Mouse (Mus musculus) kidney, adult 2 months (tissue): ENCODE data around the gene Scpep1. TPM values are rescaled to one million over a fixed set of nuclear protein-coding genes. Genes with fewer than 3 reads are reported as not detected.

Experiments
- DNase-seq: peaks from one replicate; pipeline ENCODE4 v3.0.0; 2021
- H3K27ac ChIP-seq: fragments of 200-500 bp; 2 replicates; pipeline ENCODE4 v1.5.1; 2012; ENCODE audit warnings: low read depth, low read length, control low read depth, inconsistent platforms; ENCODE audit not compliant: insufficient read depth
- H3K27me3 ChIP-seq: fragments of 200-500 bp; replicated peaks from 2 replicates; pipeline ENCODE4 v1.6.1; 2012; ENCODE audit warnings: mild to moderate bottlenecking, moderate library complexity, low read length, inconsistent platforms; ENCODE audit not compliant: control insufficient read depth, insufficient read depth
- H3K36me3 ChIP-seq: fragments of 200-500 bp; 2 replicates; pipeline ENCODE4 v1.6.1; 2012; ENCODE audit warnings: mild to moderate bottlenecking, moderate library complexity, low read length, inconsistent platforms; ENCODE audit not compliant: control insufficient read depth, insufficient read depth
- H3K4me1 ChIP-seq: fragments of 200-500 bp; 2 replicates; pipeline ENCODE4 v1.6.1; 2011; ENCODE audit warnings: low read length; ENCODE audit not compliant: control insufficient read depth, insufficient read depth
- H3K4me3 ChIP-seq: fragments of 200-500 bp; 2 replicates; pipeline ENCODE4 v1.5.1; 2011; ENCODE audit warnings: mild to moderate bottlenecking, low read depth, low read length, control low read depth; ENCODE audit not compliant: insufficient read depth
- CTCF ChIP-seq: fragments of 200-500 bp; conservative IDR thresholded peaks from 2 replicates; pipeline ENCODE4 v1.5.1; 2011; ENCODE audit warnings: low read depth, mild to moderate bottlenecking, control low read depth, low read length, moderate library complexity, mixed read lengths; ENCODE audit not compliant: insufficient read depth, insufficient read length
- POLR2A ChIP-seq: fragments of 200-500 bp; IDR thresholded peaks from one replicate; pipeline ENCODE4 v1.6.1; 2011; ENCODE audit warnings: low read depth, low read length, control low read depth
- WGBS: fragments of 180-500 bp; shearing (Covaris S2); methylation state at CpG from one replicate; pipeline ENCODE4 v1.1.7; 2018; 5-methylcytosine and 5-hydroxymethylcytosine counted together
- polyA plus RNA-seq: library from polyadenylated mRNA; depleted of rRNA; stranded (reverse); fragments of >200 nt; gene quantifications from 2 replicates; pipeline ENCODE4 v1.2.3, GENCODE M21; 2012

Gene Scpep1
- polyA plus RNA-seq, 1 experiment: 74.1 TPM

DNA sequence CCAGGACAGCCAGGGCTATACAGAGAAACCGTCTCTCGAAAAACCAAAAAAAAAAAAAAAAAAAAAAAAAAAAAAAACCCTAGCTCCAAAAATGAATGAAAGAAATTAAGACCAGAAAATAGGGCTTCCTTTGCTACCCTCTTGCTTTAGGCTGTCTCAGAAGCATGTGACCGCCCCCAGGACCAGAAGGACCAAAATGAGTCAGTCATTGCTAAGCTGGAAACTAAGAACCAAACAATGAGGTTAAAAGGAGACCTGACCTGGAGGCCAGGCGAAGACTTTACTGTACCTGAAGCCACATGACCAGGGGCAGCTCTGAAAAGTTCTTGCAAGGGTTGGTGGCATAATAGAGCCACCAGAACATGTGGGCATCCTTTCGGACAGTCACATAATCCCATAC lies 3.1 kb downstream of the Scpep1 start:
- DNase-seq: no peak
- Histone ChIP-seq H3K27me3 (no peaks in the 10 kb centered on the region), H3K4me1 (peaks cover 3% of the 10 kb centered on the region; the same call in 1 of the 2 replicates), H3K36me3 (no peaks in the 10 kb centered on the region; the same call in 1 of the 2 replicates), H3K27ac (no peak overlapping the region), H3K4me3 (no peak overlapping the region)
- TF ChIP-seq CTCF: no peak
- TF ChIP-seq POLR2A: no peak
- WGBS: 85% methylated on average over 5 of the region's 5 CpGs

DNA sequence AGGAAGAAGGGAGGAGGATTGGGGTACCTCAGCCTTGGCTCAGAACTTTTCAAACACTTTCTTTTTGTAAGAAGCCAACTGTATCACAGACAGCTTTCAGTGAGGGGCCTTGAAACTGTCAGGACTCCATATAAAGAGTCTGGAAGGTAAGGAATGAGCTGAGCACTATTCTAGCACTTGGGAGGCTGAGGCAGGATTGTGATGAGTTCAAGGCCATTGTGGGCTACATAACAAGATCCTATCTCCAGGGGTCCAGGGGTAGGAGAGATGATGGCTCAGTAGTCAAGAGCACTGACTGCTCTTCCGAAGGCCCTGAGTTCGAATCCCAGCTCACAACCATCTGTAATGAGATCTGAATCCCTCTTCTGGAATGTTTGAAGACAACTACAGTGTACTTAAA lies 3.7 kb downstream of the Scpep1 start:
- peaks cover 3% of the 10 kb centered on the region; the same call in 1 of the 2 replicates for H3K4me1 ChIP-seq
- no peak overlapping the region for H3K4me3 ChIP-seq
- no peaks in the 10 kb centered on the region for H3K27me3 ChIP-seq
- no peak overlapping the region for H3K27ac ChIP-seq
- no peaks in the 10 kb centered on the region; the same call in 1 of the 2 replicates for H3K36me3 ChIP-seq
- no peak for TF ChIP-seq POLR2A
- TF ChIP-seq CTCF: no peak
- DNase-seq: no peak
- 94% methylated on average over 2 of the region's 2 CpGs for WGBS

DNA sequence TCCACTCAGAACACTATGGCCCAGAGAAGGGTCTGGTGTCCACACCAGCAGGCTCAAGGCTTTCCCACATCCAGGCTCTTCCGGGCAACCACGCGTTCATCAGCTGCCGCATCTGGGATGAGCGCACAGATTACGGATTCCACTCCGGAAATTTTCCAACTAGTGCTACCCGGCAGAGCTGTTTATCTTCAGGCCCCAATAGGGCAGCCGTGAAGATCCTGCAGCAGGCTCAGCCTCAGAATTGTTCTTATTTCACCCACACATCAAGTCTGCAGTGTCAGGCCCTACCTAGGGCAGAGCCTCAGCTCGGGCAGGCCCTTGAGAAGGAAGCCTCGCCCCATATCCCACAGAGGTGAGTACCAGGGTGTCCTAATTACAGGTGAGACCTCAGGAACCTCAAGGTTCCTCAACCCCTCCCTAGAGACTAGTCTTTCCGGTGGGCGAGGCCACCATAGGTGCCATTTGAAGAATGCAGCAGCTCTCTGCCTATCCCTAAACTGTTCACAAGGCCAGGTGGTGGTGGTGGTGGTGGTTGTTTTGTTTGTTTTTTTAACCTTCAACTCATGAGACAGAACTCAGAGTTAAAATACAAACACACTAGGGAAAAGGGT lies 4.5 kb downstream of the Scpep1 start:
- WGBS: 85% methylated on average over 13 of the region's 13 CpGs
- Histone ChIP-seq H3K36me3 (no peaks in the 10 kb centered on the region; the same call in 1 of the 2 replicates), H3K4me3 (no peak overlapping the region), H3K4me1 (peaks cover 3% of the 10 kb centered on the region; the same call in 1 of the 2 replicates), H3K27ac (no peak overlapping the region), H3K27me3 (no peaks in the 10 kb centered on the region)
- DNase-seq: no peak
- TF ChIP-seq POLR2A: no peak
- no peak for TF ChIP-seq CTCF

DNA sequence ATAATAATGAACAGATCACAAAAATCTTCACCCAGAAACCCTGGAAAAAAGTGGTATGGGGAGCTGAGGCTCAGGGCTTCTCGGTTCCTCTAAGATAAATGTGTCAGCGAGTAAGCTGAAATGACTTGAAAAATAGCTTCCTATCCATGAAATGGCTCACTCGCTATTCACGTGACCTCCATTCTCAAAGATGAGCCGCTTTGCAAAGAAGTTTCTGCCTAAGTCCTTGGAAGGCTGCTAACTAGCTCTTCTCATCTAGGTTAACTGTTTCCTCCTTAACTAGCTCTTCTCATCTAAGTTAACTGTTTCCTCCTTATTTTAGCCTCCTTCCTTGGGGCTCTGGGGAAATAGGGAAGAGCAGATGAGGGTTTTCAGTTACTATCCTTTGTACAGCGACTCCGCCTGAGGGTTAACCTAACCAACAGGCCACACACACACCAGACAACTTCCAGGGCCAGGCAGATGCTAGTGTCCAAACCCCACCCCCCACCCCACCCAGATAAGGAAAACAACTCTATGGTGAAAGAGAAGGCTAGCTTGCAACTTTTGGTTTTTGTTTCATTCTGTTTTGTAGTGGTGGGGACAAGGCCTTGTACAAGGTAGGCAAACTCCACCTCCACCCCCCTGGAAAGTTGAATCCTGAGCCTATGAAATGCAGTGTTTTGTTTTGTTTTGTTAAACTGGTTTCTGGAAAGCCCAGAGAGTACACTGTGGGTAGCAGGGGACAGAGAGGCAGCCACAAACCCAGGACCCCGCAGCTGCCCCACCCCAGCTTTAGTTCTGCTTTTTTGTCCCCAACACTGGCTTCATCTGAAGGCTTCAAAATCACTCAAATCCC lies 5.2 kb downstream of the Scpep1 start:
- no peak overlapping the region for H3K27ac ChIP-seq
- H3K27me3 ChIP-seq: no peaks in the 10 kb centered on the region
- H3K4me3 ChIP-seq: no peak overlapping the region
- TF ChIP-seq POLR2A: no peak
- TF ChIP-seq CTCF: no peak
- H3K4me1 ChIP-seq: peaks cover 3% of the 10 kb centered on the region; the same call in 1 of the 2 replicates
- DNase-seq: no peak
- H3K36me3 ChIP-seq: no peaks in the 10 kb centered on the region; the same call in 1 of the 2 replicates
- 82% methylated on average over 8 of the region's 8 CpGs for WGBS

DNA sequence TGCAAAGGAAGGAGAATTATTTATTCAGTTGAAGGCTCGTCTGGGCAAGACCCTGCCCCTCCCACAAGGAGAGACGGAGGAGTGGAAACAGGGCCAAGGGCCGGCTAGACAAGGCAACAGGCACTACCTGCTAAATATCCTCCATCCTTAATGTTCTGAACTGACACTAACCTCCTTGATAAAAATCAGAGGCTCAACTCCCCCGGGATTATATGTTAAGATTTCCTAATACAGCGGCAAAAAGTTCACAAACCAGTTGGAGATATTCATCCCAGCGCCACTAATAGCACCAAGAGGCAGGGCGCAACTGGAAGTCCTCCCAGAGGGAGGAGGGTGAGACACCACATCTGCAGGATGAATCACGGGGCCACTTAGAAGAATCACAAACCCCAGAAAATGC lies 6.4 kb downstream of the Scpep1 start:
- H3K36me3 ChIP-seq: no peaks in the 10 kb centered on the region; the same call in 1 of the 2 replicates
- DNase-seq: no peak
- WGBS: 69% methylated on average over 8 of the region's 8 CpGs
- TF ChIP-seq CTCF (no peak), POLR2A (no peak)
- no peaks in the 10 kb centered on the region; the same call in 1 of the 2 replicates for H3K4me1 ChIP-seq
- no peak overlapping the region for H3K27ac ChIP-seq
- H3K27me3 ChIP-seq: no peaks in the 10 kb centered on the region
- H3K4me3 ChIP-seq: no peak overlapping the region

DNA sequence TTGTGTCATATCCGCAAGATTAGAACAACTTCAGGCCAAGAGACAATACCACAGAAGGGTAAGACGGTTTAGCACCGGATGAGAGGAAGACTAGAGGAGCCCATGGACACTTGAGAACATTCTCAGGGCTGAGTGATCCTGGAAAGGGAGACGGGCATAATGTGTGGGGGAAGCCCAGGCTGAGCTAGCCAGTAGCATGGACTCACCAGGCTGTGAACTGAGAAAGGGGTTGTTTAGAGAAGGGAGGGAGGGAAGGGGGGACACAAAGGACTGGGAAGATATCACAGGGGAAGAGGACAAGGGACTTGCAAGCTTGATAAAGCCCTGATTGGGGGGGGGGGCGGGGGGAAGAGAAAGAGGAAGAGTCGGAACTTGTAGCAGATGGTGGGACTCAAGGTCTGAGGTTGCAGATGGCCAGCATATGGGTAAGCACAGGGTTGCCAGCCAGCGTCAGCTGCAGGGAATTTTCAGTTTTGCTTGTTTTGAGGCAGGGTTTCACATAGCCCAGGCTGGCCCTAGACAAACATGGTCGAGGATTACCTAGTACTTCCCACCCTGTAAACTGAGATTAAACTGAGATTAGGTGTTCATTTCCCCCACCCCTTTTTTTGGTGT lies 9.2 kb downstream of the Scpep1 start:
- Histone ChIP-seq H3K27ac (no peak overlapping the region), H3K4me3 (no peak overlapping the region), H3K4me1 (no peaks in the 10 kb centered on the region), H3K36me3 (no peaks in the 10 kb centered on the region; the same call in 1 of the 2 replicates), H3K27me3 (no peaks in the 10 kb centered on the region)
- TF ChIP-seq CTCF (no peak), POLR2A (no peak)
- 80% methylated on average over 7 of the region's 8 CpGs for WGBS
- no peak for DNase-seq
